Mouse (Mus musculus) hindlimb bud, embryonic 11.5 days (tissue): ENCODE measurements at regions not wholly inside any gene's neighbourhood (a gene's known extent, or its start where the extent isn't known, plus 50 kb on each side); places are given as distances from the start of the nearest gene placed in this dataset.

ENCODE experiments used
- DNase-seq: peaks from one replicate; pipeline ENCODE4 v3.0.0-alpha.2; 2012; ENCODE audit warnings: low read depth, low spot score; ENCODE audit errors: extremely low spot score

GRCm38 (mm10) chr2:51073040-51073594 lies 75.8 kb downstream of the Rnd3 start:
- no peak for DNase-seq

- DNase-seq, result no peak
Measured at GRCm38 (mm10) chr2:51072346-51072885, 76.5 kb downstream of the Rnd3 start.

- no peak for DNase-seq
Measured at GRCm38 (mm10) chr2:51070902-51071301, 78.0 kb downstream of the Rnd3 start.

GRCm38 (mm10) chr2:51066423-51066831 lies 82.5 kb downstream of the Rnd3 start:
- no peak for DNase-seq

- DNase-seq, result no peak
Measured at GRCm38 (mm10) chr2:51065821-51066220, 83.1 kb downstream of the Rnd3 start.

GRCm38 (mm10) chr2:51064821-51065220 lies 84.1 kb downstream of the Rnd3 start:
- no peak for DNase-seq

- no peak for DNase-seq
Measured at GRCm38 (mm10) chr2:51062049-51062448, 86.9 kb downstream of the Rnd3 start.

GRCm38 (mm10) chr2:51058158-51058557 lies 90.8 kb downstream of the Rnd3 start:
- DNase-seq, result no peak

GRCm38 (mm10) chr2:51056141-51056731 lies 92.7 kb downstream of the Rnd3 start:
- no peak for DNase-seq

- DNase-seq, result no peak
Measured at GRCm38 (mm10) chr2:51055339-51055738, 93.6 kb downstream of the Rnd3 start.

GRCm38 (mm10) chr2:51049834-51050170 lies 99.1 kb downstream of the Rnd3 start:
- no peak for DNase-seq

- DNase-seq, result no peak
Measured at GRCm38 (mm10) chr2:51049101-51049833, 99.6 kb downstream of the Rnd3 start.

- DNase-seq, result no peak
Measured at GRCm38 (mm10) chr2:51047520-51047919, 101.4 kb downstream of the Rnd3 start.

- DNase-seq, result no peak
Measured at GRCm38 (mm10) chr2:51045626-51046025, 103.3 kb downstream of the Rnd3 start.

GRCm38 (mm10) chr2:51041101-51041500 lies 107.8 kb downstream of the Rnd3 start:
- DNase-seq, result no peak

- DNase-seq, result no peak
Measured at GRCm38 (mm10) chr2:51038685-51039084, 110.2 kb downstream of the Rnd3 start.

- no peak for DNase-seq
Measured at GRCm38 (mm10) chr2:51036995-51037394, 111.9 kb downstream of the Rnd3 start.

- no peak for DNase-seq
Measured at GRCm38 (mm10) chr2:51036190-51036755, 112.6 kb downstream of the Rnd3 start.

- DNase-seq, result no peak
Measured at GRCm38 (mm10) chr2:51033881-51034280, 115.0 kb downstream of the Rnd3 start.

GRCm38 (mm10) chr2:51022479-51022878 lies 126.4 kb downstream of the Rnd3 start:
- no peak for DNase-seq

- DNase-seq, result no peak
Measured at GRCm38 (mm10) chr2:51016129-51016402, 132.8 kb downstream of the Rnd3 start.
